Mouse (Mus musculus): ENCODE measurements at regions not wholly inside any gene's neighbourhood (a gene's known extent, or its start where the extent isn't known, plus 50 kb on each side); places are given as distances from the start of the nearest gene placed in this dataset.

DNA sequence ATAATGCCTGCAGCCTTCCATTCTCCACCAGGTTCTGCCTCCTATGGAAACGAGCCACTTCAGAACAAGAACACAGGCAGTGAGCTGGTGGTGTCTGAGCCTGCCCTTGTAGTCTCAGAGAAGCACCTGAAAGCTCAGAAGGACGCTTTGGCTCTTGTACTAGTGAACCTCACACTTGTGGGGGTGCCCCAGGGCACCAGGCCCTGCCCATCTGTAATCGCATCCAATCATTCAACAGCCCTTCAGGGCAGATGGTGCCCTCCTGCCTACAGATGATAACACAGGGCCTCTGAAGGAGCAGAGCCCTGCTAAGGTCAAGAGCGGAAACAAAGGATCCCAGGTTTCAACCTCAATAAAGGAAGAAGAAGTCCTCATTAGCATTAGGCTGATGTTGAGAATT is 208.8 kb upstream of the Fam19a5 start:
- 58% methylated on average over 4 of the region's 4 CpGs for WGBS
- no peak overlapping the region for H3K9ac ChIP-seq (replicated peaks; ENCODE audit: low read length)

DNA sequence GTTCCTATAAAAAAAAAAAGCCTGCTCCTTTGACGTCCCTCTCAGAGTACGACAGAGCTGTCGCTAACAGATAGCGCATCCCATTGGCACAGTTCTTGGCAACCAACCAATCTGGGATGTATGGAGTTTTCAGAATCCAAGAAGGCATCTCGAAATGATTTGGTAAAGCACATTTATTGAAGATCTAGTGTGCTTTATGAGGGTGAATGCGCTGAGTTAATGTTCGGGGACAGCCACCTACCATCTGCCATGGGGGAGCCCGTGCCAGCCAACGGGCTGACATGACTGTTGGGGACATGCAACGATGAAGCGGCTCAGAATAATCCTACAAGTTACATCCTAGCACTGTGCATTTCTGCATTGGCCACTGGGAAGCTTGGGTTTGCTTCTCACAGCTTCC is 208.4 kb upstream of the Fam19a5 start:
- Histone ChIP-seq H3K27me3 (ENCODE audit: insufficient read depth, low read length) (no peaks in the 10 kb centered on the region), H3K9me3 (ENCODE audit: low read length) (no peaks in the 10 kb centered on the region), H3K36me3 (ENCODE audit: insufficient read depth, low read length) (no peaks in the 10 kb centered on the region), H3K4me2 (ENCODE audit: low read depth, low read length) (no peak overlapping the region), H3K9ac (replicated peaks; ENCODE audit: low read length) (no peak overlapping the region), H3K4me1 (ENCODE audit: insufficient read depth, low read length) (peaks cover 14% of the 10 kb centered on the region; the same call in 1 of the 2 replicates), H3K4me3 (ENCODE audit: low read length) (no peak overlapping the region), H3K27ac (no peak overlapping the region; the same call in 1 of the 2 replicates)
- DNase-seq (ENCODE audit: low spot score) (peak; percentile 67), ATAC-seq (peak; percentile 36; the same call in 1 of the 2 replicates)
- no peak for TF ChIP-seq CTCF (IDR thresholded peaks at IDR 0.05; ENCODE audit: low read depth)
- 53% methylated on average over 11 of the region's 11 CpGs for WGBS

More for the DNA sequence above, 208.8 kb upstream of the Fam19a5 start:
- ATAC-seq (no peak), DNase-seq (ENCODE audit: low spot score) (peak; percentile 38)
- Histone ChIP-seq H3K4me3 (ENCODE audit: low read length) (no peak overlapping the region), H3K9me3 (ENCODE audit: low read length) (no peaks in the 10 kb centered on the region), H3K27ac (no peak overlapping the region; the same call in 1 of the 2 replicates), H3K4me1 (ENCODE audit: insufficient read depth, low read length) (peaks cover 14% of the 10 kb centered on the region; the same call in 1 of the 2 replicates), H3K36me3 (ENCODE audit: insufficient read depth, low read length) (no peaks in the 10 kb centered on the region), H3K27me3 (ENCODE audit: insufficient read depth, low read length) (no peaks in the 10 kb centered on the region), H3K4me2 (ENCODE audit: low read depth, low read length) (no peak overlapping the region)
- no peak for TF ChIP-seq CTCF (IDR thresholded peaks at IDR 0.05; ENCODE audit: low read depth)

DNA sequence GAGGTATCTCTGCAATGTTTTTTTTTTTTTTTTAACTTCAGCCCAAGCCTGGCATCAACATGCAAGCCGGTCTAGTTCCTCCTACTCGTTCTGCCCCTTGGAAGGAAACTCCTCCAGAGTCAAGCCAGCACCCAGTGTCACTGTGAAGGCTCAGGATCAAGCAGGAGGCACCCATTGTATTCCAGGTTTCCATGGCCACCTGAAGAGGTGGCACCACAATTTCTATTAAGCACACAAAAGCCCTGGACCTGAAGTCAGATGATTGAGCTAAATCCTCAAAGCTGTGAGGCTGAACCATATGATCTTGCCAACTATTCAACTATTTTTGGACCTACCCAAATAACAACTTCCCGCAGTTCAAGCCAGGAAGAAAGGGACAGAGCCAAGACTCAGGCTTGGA is 204.2 kb upstream of the Fam19a5 start:
- Histone ChIP-seq H3K4me1 (ENCODE audit: insufficient read depth, low read length) (peaks cover 13% of the 10 kb centered on the region; the same call in 1 of the 2 replicates), H3K9ac (replicated peaks; ENCODE audit: low read length) (no peak overlapping the region), H3K4me2 (ENCODE audit: low read depth, low read length) (no peak overlapping the region), H3K9me3 (ENCODE audit: low read length) (no peaks in the 10 kb centered on the region), H3K27me3 (ENCODE audit: insufficient read depth, low read length) (no peaks in the 10 kb centered on the region), H3K27ac (peak overlapping the region; percentile 43; the same call in 1 of the 2 replicates), H3K4me3 (ENCODE audit: low read length) (no peak overlapping the region), H3K36me3 (ENCODE audit: insufficient read depth, low read length) (no peaks in the 10 kb centered on the region)
- 28% methylated on average over 3 of the region's 3 CpGs for WGBS
- TF ChIP-seq CTCF (IDR thresholded peaks at IDR 0.05; ENCODE audit: low read depth) = no peak
- DNase-seq (ENCODE audit: low spot score) = peak; percentile 70
- ATAC-seq = peak; percentile 76

DNA sequence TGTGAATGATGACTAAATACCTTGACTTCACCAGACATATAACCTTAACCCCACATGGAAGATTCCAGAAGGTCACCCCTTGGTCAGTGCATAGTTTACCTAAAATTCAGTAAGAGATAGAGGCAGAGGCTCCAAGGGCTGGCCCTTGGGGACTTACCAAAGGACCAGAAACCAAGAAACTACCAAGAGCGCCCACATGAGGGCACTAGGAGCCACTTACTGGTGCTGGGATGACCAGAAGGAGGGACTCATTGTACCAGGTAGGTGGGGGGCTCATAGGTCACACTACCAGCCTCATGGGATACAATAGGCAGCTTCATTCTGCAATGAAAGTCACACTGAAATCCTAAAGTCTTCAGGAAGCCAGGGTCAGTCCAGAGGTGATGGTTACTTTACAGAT is 201.4 kb upstream of the Fam19a5 start:
- no peak; the same call in 1 of the 2 replicates for TF ChIP-seq CTCF (IDR thresholded peaks at IDR 0.05; ENCODE audit: low read depth)
- Histone ChIP-seq H3K9me3 (ENCODE audit: low read length) (no peaks in the 10 kb centered on the region), H3K27ac (no peak overlapping the region), H3K27me3 (ENCODE audit: insufficient read depth, low read length) (no peaks in the 10 kb centered on the region), H3K4me2 (ENCODE audit: low read depth, low read length) (no peak overlapping the region), H3K9ac (replicated peaks; ENCODE audit: low read length) (no peak overlapping the region), H3K4me1 (ENCODE audit: insufficient read depth, low read length) (0 out of 2 replicates have a peak, but pooled peaks cover 9% of the 10 kb centered on the region), H3K36me3 (ENCODE audit: insufficient read depth, low read length) (no peaks in the 10 kb centered on the region), H3K4me3 (ENCODE audit: low read length) (no peak overlapping the region)
- 88% methylated on average over 1 of the region's 1 CpGs for WGBS
- ATAC-seq (no peak), DNase-seq (ENCODE audit: low spot score) (no peak)

DNA sequence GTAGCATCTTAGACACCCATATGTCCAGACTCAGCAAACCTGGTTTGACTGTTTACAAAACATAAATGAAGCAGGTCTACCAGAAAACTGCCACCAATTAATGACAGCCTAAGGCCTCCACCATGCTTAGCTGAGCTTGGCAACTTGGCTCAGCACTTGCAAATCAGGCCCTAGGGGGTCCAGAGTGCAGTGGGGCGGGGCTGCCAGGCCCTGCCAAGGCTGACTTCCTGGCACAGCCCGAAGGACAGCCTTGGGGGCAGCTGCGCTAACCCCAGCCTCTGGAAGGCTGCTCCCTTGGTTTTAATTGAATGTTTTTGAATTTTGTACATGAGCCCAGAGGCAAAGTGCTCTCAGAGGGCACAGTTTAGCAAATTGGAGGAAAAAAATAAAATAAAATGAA is 198.3 kb upstream of the Fam19a5 start:
- no peak for TF ChIP-seq CTCF (IDR thresholded peaks at IDR 0.05; ENCODE audit: low read depth)
- H3K4me2 ChIP-seq (ENCODE audit: low read depth, low read length) = no peak overlapping the region
- H3K9me3 ChIP-seq (ENCODE audit: low read length) = no peaks in the 10 kb centered on the region
- H3K27ac ChIP-seq = no peak overlapping the region
- ATAC-seq = 0 out of 2 replicates have a peak, but pooled peaks have one; percentile 36
- DNase-seq (ENCODE audit: low spot score) = peak; percentile 85
- no peak overlapping the region for H3K4me3 ChIP-seq (ENCODE audit: low read length)
- H3K36me3 ChIP-seq (ENCODE audit: insufficient read depth, low read length) = no peaks in the 10 kb centered on the region
- H3K27me3 ChIP-seq (ENCODE audit: insufficient read depth, low read length) = no peaks in the 10 kb centered on the region
- H3K4me1 ChIP-seq (ENCODE audit: insufficient read depth, low read length) = peaks cover 16% of the 10 kb centered on the region; the same call in 1 of the 2 replicates
- WGBS = 29% methylated on average over 3 of the region's 3 CpGs
- H3K9ac ChIP-seq (replicated peaks; ENCODE audit: low read length) = no peak overlapping the region

DNA sequence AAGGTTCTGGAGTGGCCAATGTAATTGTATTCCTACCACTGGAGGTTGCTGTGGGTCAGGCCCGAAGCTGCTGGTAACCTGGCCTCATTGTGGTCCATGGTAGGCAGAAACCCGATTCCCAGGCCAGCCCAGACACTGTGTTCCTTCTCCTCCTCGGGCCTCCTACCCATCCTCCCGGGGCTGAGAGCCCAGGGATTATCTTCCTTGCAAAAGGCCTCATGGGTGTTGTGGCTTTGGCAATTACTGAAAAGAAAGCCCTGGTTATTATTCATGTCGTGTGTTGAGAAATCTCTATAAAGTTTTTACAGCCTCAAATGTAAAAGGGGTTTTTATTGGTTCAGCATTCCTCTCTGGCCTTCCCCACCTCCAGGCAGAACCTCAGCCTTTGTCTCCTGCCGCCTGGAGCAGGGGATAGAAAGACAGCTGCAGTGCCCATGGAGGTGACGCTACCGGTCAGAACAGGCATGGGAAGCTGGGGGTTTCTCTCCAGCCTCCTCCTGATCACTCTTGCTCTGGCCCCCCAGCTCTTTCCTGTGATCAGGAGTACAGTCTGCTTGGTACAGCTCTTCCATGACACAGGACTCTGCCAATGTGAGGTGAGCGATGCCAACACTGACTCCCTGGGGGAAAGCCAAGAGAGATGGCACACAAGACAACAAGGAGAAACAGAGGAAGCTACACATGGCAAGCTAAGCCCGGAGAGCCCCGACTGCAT is 194.4 kb upstream of the Fam19a5 start:
- TF ChIP-seq CTCF (IDR thresholded peaks at IDR 0.05; ENCODE audit: low read depth) = no peak
- no peaks in the 10 kb centered on the region for H3K9me3 ChIP-seq (ENCODE audit: low read length)
- H3K4me3 ChIP-seq (ENCODE audit: low read length) = no peak overlapping the region
- H3K4me1 ChIP-seq (ENCODE audit: insufficient read depth, low read length) = peaks cover 16% of the 10 kb centered on the region; the same call in 1 of the 2 replicates
- peak; percentile 66 for DNase-seq (ENCODE audit: low spot score)
- no peaks in the 10 kb centered on the region for H3K27me3 ChIP-seq (ENCODE audit: insufficient read depth, low read length)
- ATAC-seq = peak; percentile 83
- peak overlapping the region; percentile 33 for H3K27ac ChIP-seq
- H3K36me3 ChIP-seq (ENCODE audit: insufficient read depth, low read length) = no peaks in the 10 kb centered on the region
- WGBS = 36% methylated on average over 11 of the region's 11 CpGs
- H3K4me2 ChIP-seq (ENCODE audit: low read depth, low read length) = no peak overlapping the region
- H3K9ac ChIP-seq (replicated peaks; ENCODE audit: low read length) = no peak overlapping the region

DNA sequence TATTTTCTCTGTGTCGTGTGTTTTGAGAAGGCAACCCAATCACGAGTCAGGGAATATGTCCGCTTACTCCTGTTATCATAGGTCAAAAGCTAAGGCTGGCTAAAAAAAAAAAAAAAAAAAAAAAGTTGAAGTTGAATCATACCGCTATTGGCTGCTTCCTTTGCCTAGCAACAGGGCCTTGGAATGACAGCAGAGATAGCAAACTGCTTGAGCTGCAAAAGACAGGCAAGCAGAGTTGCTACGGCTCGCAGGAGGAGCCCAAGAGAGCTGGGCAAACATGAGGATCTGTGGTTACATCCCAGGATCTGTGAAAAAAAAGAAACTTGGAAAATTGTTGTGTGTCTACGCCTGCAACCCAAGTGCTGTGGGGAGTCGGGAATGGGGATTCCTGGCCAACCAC is 191.3 kb upstream of the Fam19a5 start:
- H3K4me1 ChIP-seq (ENCODE audit: insufficient read depth, low read length) = peaks cover 13% of the 10 kb centered on the region; the same call in 1 of the 2 replicates
- WGBS = 59% methylated on average over 8 of the region's 8 CpGs
- TF ChIP-seq CTCF (IDR thresholded peaks at IDR 0.05; ENCODE audit: low read depth) = no peak
- no peaks in the 10 kb centered on the region for H3K36me3 ChIP-seq (ENCODE audit: insufficient read depth, low read length)
- no peak overlapping the region for H3K9ac ChIP-seq (replicated peaks; ENCODE audit: low read length)
- H3K4me2 ChIP-seq (ENCODE audit: low read depth, low read length) = no peak overlapping the region
- no peak overlapping the region; the same call in 1 of the 2 replicates for H3K27ac ChIP-seq
- no peak overlapping the region for H3K4me3 ChIP-seq (ENCODE audit: low read length)
- no peaks in the 10 kb centered on the region for H3K27me3 ChIP-seq (ENCODE audit: insufficient read depth, low read length)
- H3K9me3 ChIP-seq (ENCODE audit: low read length) = no peaks in the 10 kb centered on the region
- ATAC-seq (no peak), DNase-seq (ENCODE audit: low spot score) (peak; percentile 46)
